Mouse (Mus musculus) olfactory bulb, adult 2 months (tissue): Measurements from ENCODE around the gene Ptpn6. TPM values are rescaled to one million over a fixed set of nuclear protein-coding genes. Genes with fewer than 3 reads are reported as not detected.

ENCODE experiments used
- H3K27ac ChIP-seq: fragments of 200-500 bp; 2 replicates; pipeline ENCODE4 v1.5.1; 2012; ENCODE audit warnings: low read depth, low read length; ENCODE audit not compliant: insufficient read depth
- H3K4me1 ChIP-seq: fragments of 200-500 bp; 2 replicates; pipeline ENCODE4 v1.6.1; 2012; ENCODE audit warnings: low read length; ENCODE audit not compliant: control insufficient read depth, insufficient read depth
- H3K4me3 ChIP-seq: fragments of 200-500 bp; 2 replicates; pipeline ENCODE4 v1.5.1; 2012; ENCODE audit warnings: mild to moderate bottlenecking, low read depth, low read length, moderate library complexity; ENCODE audit not compliant: insufficient read depth
- CTCF ChIP-seq: fragments of 200-500 bp; IDR thresholded peaks from 2 replicates; pipeline ENCODE4 v1.5.1; 2012; ENCODE audit warnings: low read depth, mild to moderate bottlenecking, low read length, moderate library complexity; ENCODE audit not compliant: insufficient read depth
- POLR2A ChIP-seq: fragments of 200-500 bp; IDR thresholded peaks from 2 replicates; pipeline ENCODE4 v1.6.1; 2012; ENCODE audit warnings: mild to moderate bottlenecking, low read depth, low read length, moderate library complexity; ENCODE audit not compliant: insufficient read depth
- WGBS: fragments of 180-500 bp; shearing (Covaris S2); methylation state at CpG from one replicate; pipeline ENCODE4 v1.1.7; 2018; 5-methylcytosine and 5-hydroxymethylcytosine counted together
- polyA plus RNA-seq: library from polyadenylated mRNA; stranded (reverse); fragments of >200 nt; gene quantifications from 2 replicates; pipeline ENCODE4 v1.2.4, GENCODE M21; 2012; ENCODE audit warnings: low replicate concordance; ENCODE audit not compliant: missing spikeins, insufficient read depth, insufficient read length

Gene Ptpn6
- polyA plus RNA-seq, 1 experiment: not detected

DNA sequence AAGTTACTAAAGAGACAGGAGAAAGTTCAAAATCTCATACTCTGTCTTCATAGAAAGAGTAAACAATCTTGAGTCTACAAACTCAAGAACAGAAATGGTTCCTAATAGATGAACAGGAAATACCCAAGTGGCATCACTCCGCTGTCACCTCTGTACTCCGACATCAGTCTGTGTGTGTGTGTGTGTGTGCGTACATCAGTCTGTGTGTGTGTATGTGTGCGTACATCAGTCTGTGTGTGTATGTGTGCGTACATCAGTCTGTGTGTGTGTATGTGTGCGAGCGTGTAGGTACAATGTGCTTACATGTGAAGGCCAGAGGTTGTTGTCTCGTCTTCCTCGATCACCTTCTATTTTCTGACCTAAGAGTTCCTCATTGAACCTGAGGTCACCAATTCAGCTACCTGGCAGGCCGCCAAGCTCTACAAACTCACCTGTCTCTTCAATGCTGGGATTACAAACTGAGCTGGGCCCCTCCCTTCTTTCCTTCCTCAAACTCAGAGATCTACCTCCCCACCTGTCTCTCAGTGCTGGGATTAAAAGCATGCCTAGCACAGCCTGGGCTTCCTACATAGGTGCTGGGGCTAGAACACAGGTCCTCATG, 30.1 kb downstream of the Ptpn6 start:
- Histone ChIP-seq H3K4me3 (no peak overlapping the region), H3K27ac (no peak overlapping the region), H3K4me1 (peaks cover 9% of the 10 kb centered on the region)
- TF ChIP-seq POLR2A: no peak
- no peak for TF ChIP-seq CTCF
- 91% methylated on average over 10 of the region's 10 CpGs for WGBS

DNA sequence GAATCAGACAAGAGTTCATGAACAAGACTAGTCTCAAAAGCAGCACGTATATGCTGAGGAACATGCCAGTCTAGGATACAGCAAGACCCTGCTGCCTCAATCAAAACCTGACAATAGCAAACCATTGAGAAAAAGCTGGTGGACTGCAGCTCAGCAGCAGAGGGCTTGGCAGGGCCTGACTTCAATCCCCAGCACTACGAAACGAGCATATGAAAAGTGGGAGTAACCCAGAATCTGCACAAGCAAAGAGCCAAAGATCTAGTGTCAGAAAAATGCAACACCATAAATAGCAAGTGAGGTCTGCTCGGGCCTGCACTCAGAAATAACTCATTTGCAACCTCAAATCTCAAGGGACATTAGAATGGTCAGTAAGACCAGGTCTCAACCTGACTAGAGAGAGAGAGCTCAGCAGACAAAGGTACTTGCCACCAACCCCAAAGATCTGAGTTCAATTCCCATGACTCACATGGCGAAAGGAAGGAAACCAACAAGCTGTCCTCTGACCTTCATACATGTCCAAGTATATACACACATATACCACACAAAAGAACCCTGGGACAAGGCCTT, 32.4 kb downstream of the Ptpn6 start:
- H3K4me3 ChIP-seq: no peak overlapping the region
- 68% methylated on average over 5 of the region's 5 CpGs for WGBS
- H3K4me1 ChIP-seq: peaks cover 3% of the 10 kb centered on the region
- H3K27ac ChIP-seq: no peak overlapping the region
- no peak for TF ChIP-seq CTCF
- no peak for TF ChIP-seq POLR2A

DNA sequence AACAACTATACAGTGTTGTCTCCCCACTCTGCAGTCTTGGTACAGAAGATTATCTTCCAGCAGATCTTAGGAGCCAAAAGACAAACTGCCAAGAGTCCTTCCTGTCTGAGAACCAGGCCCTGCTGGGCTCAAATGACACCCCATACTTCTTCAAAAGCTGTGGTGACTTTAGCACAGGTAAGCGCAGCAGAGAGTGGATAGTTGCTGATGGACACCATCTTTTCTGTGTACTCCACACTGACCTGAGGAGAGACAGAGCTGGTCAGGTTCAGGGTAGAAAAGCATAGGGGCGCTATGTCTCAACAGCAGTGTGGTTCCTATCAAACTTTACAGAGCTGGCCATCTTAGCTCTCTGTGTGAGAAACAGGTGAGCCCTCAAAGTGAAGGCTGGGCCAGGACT, 34.1 kb downstream of the Ptpn6 start:
- TF ChIP-seq POLR2A (no peak), CTCF (no peak)
- Histone ChIP-seq H3K4me1 (no peaks in the 10 kb centered on the region; the same call in 1 of the 2 replicates), H3K4me3 (no peak overlapping the region), H3K27ac (no peak overlapping the region)
- 87% methylated on average over 2 of the region's 2 CpGs for WGBS

- Histone ChIP-seq H3K27ac (no peak overlapping the region), H3K4me3 (no peak overlapping the region), H3K4me1 (no peaks in the 10 kb centered on the region; the same call in 1 of the 2 replicates)
- TF ChIP-seq CTCF (no peak), POLR2A (no peak)
- WGBS: 66% methylated on average over 7 of the region's 7 CpGs
These were observed 34.7 kb downstream of the Ptpn6 start for GRCm38 (mm10) chr6:124703789-124704188.

GRCm38 (mm10) chr6:124702784-124703103, 35.8 kb downstream of the Ptpn6 start:
- TF ChIP-seq CTCF: peak; percentile 28; the same call in 1 of the 2 replicates
- no peak for TF ChIP-seq POLR2A
- Histone ChIP-seq H3K4me3 (no peak overlapping the region), H3K4me1 (no peaks in the 10 kb centered on the region; the same call in 1 of the 2 replicates), H3K27ac (no peak overlapping the region)
- 53% methylated on average over 3 of the region's 3 CpGs for WGBS

GRCm38 (mm10) chr6:124702102-124702783, 36.3 kb downstream of the Ptpn6 start:
- 88% methylated on average over 17 of the region's 17 CpGs for WGBS
- no peak overlapping the region for H3K4me3 ChIP-seq
- TF ChIP-seq POLR2A: no peak
- no peak for TF ChIP-seq CTCF
- no peak overlapping the region for H3K27ac ChIP-seq
- no peaks in the 10 kb centered on the region; the same call in 1 of the 2 replicates for H3K4me1 ChIP-seq

- no peak overlapping the region for H3K4me3 ChIP-seq
- no peak for TF ChIP-seq POLR2A
- no peak for TF ChIP-seq CTCF
- no peak overlapping the region for H3K27ac ChIP-seq
- no peaks in the 10 kb centered on the region; the same call in 1 of the 2 replicates for H3K4me1 ChIP-seq
- WGBS: 78% methylated on average over 8 of the region's 8 CpGs
These were observed 37.2 kb downstream of the Ptpn6 start for GRCm38 (mm10) chr6:124701338-124701737.

DNA sequence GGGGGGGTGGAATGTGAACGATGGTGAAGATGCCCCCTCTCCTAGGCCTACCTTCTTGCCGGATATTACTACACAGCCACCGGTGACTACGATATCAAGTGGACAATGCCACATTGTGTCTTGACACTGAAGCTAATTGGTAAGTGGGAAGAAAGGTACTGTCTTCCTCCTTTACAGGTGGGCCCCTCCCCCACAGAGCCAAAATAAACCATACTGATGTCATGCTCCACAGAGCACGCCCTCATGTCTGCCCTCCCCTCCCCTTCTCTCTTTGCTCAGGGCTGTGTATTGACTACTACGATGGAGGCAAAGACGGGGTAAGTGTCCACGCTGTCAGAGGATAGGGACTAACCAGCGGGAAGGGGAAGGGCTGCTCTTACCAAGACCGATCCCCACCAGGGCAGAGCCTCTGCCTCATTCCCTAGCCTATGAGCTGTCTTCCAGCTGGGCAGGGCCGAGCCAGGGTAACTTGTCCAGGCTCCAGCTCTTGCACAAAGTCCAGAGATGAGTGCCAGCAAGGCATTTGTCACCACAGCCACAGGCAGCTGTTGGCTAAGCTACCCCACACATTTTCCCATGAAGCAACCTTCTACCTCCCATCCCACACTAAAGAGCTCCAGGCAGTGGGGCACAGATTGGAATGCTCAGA, 38.4 kb downstream of the Ptpn6 start:
- no peaks in the 10 kb centered on the region; the same call in 1 of the 2 replicates for H3K4me1 ChIP-seq
- no peak overlapping the region for H3K4me3 ChIP-seq
- H3K27ac ChIP-seq: no peak overlapping the region
- TF ChIP-seq POLR2A: no peak
- TF ChIP-seq CTCF: no peak
- 60% methylated on average over 11 of the region's 11 CpGs for WGBS

DNA sequence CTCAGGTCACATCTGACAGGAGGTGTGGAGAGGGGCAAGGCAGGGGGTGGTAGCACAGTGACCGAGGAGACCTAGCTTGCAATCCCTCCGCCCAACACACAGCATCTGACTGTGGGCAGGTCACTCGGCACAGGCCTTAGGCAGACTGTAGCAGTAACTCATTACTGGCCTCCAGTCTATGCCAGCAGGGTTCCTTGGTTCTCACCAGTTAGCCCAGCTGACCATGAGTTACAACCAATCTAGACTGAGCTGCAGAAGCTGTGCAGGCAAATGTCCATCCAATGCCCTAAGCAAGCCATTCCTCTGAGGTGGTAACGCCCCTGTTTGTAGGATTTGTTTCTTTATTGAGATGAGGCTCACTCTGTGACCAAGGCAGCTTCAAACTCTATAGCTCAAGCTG, 39.1 kb downstream of the Ptpn6 start:
- TF ChIP-seq CTCF: no peak
- TF ChIP-seq POLR2A: no peak
- H3K27ac ChIP-seq: no peak overlapping the region
- H3K4me3 ChIP-seq: no peak overlapping the region
- H3K4me1 ChIP-seq: peaks cover 2% of the 10 kb centered on the region
- WGBS: 86% methylated on average over 4 of the region's 4 CpGs
